Mouse (Mus musculus): ENCODE data around the gene Lgals2.

Lgals2 gene

DNA sequence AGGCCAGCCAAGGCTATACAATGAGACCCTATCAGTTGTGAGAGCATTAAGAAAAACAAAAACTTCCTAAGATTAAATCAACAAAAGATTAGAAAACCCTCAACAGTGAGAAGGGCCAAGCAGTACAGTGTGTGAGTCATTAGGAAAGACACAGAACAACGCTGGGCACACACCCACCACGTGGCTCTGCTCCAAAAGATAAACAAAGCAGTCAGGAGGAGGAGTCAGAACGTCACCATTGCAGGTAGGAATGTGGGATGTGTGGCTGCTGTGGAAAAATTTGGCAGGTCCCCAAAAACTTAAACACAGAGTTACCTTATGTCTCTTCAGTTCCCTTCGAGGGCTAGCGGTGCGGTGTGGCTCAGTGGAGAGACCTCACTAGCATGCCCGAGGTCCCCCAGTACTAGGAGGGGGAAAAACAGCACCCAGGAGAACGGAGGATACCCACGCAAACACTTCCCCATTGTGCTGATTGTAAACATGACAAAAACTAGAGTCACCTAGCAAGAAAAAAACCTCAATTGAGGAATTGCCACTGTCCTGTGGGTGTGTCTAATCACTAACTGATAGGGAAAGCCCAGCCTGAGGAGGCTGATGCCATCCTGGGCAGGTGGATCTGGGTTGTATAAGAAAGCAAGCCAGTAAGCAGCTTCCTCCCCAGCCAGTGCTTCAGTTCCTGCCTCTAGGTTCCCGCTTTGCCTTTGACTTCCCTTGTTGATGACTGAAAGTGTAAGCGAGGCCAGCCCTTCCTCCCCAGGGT, 39.8 kb downstream of the Lgals2 start:
- no peak for DNase-seq (ENCODE audit: low spot score in 2 of 2)

- no peak for DNase-seq (ENCODE audit: low spot score in 2 of 2)
Measured at GRCm38 (mm10) chr15:78813603-78814002, 41.7 kb downstream of the Lgals2 start.

DNA sequence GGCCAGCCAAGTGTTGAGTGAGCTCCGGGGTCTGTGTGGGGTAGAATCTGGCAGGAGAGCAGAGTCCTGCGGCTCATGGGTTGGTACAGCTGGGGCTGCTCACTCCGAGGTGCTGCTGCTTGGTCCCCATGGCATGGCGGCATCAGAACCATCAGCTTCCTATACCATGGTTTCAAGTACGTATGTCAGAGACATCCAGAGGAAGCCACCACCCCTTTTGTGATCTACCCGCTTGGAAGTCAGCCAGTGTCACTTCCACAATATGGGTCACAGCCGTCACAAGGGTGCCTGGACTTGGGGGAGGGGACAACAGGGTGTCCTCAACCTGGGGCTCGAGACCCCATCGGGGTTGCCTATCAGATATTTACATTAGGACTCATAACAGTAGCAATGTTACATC, 45.2 kb downstream of the Lgals2 start:
- DNase-seq (ENCODE audit: low spot score in 2 of 2): no peak

DNA sequence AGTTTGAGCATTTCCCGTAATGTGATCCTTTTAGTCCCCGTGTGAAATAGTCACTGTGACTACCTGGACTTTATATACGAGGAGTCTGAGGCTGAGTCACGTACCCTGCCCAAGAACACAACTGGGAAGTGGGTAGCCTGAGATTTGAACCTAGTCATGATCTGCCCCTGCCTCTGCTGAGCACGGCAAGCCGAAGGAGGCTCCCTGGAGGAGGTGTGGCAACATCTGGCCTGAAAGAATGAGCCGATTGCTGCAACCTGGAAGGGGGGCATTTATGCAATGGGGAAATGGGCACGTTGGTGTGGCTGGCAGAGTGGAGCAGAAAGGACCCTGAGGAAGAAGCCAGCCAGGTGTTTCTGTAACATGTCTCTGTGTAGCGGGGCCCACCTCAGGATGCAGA, 45.6 kb downstream of the Lgals2 start:
- no peak for DNase-seq (ENCODE audit: low spot score in 2 of 2)

DNA sequence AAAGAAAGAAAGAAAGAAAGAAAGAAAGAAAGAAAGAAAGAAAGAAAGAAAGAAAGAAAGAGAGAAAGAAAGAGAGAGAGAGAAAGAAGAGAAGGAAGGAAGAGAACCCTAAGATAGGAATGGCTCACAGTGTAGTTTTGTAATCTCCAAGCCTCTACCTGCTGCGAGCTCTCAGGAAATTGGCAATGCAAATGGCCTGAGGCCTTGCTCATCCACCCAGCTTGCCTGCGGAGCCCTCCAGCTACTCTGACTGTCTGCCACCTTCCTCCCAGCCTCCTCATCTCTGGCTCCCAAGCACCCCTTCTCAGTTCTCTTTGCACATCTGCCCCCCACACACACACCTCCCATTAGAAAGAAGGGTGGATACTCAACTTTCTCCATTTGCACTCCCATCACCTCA, 46.3 kb downstream of the Lgals2 start:
- DNase-seq (ENCODE audit: low spot score in 2 of 2): no peak

DNA sequence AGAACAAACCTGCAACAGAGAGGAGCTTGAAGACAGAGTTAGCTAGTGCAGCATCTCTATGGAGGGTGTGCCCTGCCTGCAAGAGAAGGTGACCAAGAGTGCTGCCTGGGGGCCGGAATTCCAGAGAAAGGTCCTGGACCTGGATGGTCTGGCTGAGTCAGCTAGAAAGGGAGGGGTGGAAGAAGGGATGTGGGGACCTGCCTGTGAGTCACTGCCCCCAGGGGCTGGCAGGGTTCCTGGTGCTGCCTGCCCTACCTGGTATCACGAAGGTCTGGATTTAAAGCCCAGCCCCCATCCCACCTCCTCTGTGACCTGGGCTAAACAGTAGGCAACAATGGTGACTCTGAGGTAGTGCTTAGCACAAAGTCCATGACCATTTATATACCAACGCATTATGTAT, 48.2 kb downstream of the Lgals2 start:
- DNase-seq (ENCODE audit: low spot score in 2 of 2): no peak

DNA sequence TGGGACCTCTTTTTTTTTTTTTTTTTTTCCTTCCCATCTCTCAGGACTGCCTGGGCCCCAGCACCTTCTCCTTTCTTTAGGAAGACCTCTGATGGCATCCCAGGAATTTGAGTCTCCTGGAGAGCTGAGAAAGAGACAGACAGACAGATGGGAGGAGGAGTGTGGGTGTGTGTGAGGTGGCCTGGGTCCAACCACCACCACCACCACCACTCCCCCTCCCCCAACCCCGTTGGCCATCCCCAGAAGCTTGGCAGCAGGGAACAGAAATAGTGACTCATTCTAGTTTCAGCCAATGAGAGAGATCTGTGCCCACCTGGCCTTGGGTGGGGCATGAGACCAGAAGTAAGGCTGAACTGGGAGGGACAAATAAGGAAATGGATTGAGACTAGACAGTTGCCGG, 48.7 kb downstream of the Lgals2 start:
- no peak for DNase-seq (ENCODE audit: low spot score in 2 of 2)

DNA sequence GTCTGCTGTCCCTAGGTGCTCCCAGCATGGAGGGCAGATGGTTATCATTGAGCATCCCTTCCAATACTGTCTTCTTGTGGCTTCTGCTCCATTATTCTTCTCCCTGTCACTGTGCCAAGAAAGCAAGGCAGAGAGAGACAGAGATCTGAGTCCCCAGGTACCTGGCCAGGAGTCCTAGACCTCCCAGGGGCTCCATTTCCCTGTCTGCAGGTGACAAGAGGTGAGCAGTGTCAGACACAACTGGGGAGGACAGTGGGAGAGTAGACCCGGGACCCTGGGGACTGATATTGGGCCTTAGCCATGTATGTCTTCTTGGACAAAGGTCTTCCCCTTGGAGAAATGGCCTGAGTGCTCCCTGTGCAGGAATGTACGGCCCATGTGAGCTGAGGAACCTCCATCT, 50.0 kb downstream of the Lgals2 start:
- DNase-seq (ENCODE audit: low spot score in 2 of 2): no peak

DNA sequence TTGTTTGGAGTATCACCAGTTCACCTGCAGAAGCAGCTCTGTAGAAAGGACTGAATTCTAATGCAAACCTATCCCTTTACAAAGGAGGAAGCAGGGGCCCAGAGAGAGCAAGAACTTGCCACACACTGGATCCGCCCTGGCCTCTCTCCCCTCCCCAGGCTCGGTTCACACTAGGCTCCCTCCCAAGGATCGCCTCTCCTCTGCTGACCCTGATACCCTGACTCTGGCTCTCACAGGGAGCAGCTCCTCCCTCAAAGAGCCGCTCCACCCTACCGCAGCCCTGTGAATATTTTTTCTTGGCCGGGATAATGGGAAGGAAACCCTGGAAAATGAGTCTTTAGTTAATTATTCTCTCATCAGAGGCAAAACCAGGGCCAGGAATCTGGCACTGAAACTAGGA, 51.0 kb downstream of the Lgals2 start:
- DNase-seq (ENCODE audit: low spot score in 2 of 2): no peak

DNA sequence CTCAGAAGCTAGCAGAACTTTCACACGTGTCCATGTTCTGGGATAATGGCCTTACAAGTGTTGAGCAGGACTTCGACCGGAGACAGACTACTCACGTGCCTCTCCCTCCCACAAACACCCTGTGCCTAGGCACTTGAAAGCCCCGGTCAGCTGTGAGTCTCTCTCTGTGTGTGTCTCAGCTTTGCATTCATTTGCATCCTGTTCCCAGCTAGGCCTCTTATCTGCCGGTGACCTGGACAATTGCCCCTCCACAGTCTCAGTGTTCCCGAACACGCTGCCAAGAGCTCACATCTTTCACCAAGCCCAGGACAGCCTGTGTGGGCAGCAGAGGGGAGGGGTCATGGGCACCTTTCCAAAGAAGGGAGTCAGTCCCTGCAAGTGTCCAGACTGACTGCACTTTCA, 51.8 kb downstream of the Lgals2 start:
- no peak for DNase-seq (ENCODE audit: low spot score in 2 of 2)

DNA sequence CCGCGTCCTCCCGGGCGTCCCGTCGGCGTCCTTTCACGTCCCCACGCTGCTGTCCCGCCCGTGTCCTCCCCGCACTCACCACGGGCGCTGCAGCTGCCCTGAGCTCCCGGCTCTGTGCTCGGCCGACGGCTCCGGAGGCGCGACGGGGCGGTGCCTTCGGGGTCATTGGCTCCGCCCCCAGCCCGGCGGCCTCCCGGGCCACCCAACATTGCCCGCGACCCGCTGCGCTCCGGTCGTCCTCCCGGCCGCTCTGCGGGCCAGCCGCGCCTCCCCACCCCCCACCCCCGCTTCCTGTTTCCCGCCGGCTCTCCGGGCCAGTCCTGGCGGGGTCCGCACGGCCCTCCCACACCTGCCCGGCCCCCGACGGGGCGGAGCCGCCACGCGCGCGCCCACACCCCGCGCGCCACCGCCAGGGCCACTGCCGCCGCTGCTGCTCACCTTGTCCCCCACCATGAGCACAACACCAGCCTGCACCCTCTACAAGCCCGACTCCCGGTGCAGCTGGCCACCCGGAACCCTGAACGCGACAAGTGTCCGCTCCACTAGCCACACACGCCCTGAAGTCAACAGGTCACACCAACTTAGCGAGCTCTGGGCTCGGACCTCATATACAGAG, 52.4 kb downstream of the Lgals2 start, which contains the start of gene Card10:
TSS of gene Card10 (minus strand) at position 267 of the 616 bp plus-strand sequence.
- no peak for DNase-seq (ENCODE audit: low spot score in 2 of 2)

GRCm38 (mm10) chr15:78801971-78802741, 53.2 kb downstream of the Lgals2 start:
- DNase-seq (ENCODE audit: low spot score in 2 of 2): no peak

- no peak for DNase-seq (ENCODE audit: low spot score in 2 of 2)
Measured at GRCm38 (mm10) chr15:78801571-78801970, 53.8 kb downstream of the Lgals2 start.

All from right cerebral cortex, postnatal 10 days (tissue).